Mouse (Mus musculus) embryonic facial prominence, embryonic 11.5 days (tissue): ENCODE measurements at regions not wholly inside any gene's neighbourhood (a gene's known extent, or its start where the extent isn't known, plus 50 kb on each side); places are given as distances from the start of the nearest gene placed in this dataset.
A peak's percentile ranks its signal among the peaks of the same experiment; 100 is the strongest.

ENCODE experiments used
- ATAC-seq: fragments of 200-750 bp; cut with Nextera tagmentation; replicated peaks from 2 replicates; pipeline ENCODE4 v1.8.0; 2017; ENCODE audit warnings: low read depth; ENCODE audit not compliant: insufficient number of reproducible peaks, low FRiP score, low TSS enrichment
- DNase-seq: peaks from one replicate; pipeline ENCODE4 v3.0.0-alpha.2; 2015; ENCODE audit warnings: low spot score
- H3K27ac ChIP-seq: fragments of 300-500 bp; sonication (generic); replicated peaks from 2 replicates; pipeline ENCODE4 v1.5.1; 2014; ENCODE audit warnings: mild to moderate bottlenecking, low read depth, low read length, control low read depth
- H3K27me3 ChIP-seq: fragments of 300-500 bp; sonication (generic); 2 replicates; pipeline ENCODE4 v1.6.1; 2014; ENCODE audit warnings: mild to moderate bottlenecking, low read length, moderate library complexity, mixed read lengths; ENCODE audit not compliant: control insufficient read depth, insufficient read depth
- H3K36me3 ChIP-seq: fragments of 300-500 bp; sonication (generic); replicated peaks from 2 replicates; pipeline ENCODE4 v1.6.1; 2014; ENCODE audit warnings: low read depth, mild to moderate bottlenecking, low read length, moderate library complexity, mixed read lengths; ENCODE audit not compliant: control insufficient read depth, insufficient read depth
- H3K4me1 ChIP-seq: fragments of 300-500 bp; sonication (generic); 2 replicates; pipeline ENCODE4 v1.6.1; 2014; ENCODE audit warnings: low read length, mixed read lengths; ENCODE audit not compliant: control insufficient read depth, insufficient read depth
- H3K4me2 ChIP-seq: fragments of 300-500 bp; sonication (generic); 2 replicates; pipeline ENCODE4 v1.6.1; 2014; ENCODE audit warnings: low read depth, mild to moderate bottlenecking, control low read depth, low read length, moderate library complexity
- H3K4me3 ChIP-seq: fragments of 300-500 bp; sonication (generic); 2 replicates; pipeline ENCODE4 v1.5.1; 2014; ENCODE audit warnings: low read depth, low read length, control low read depth
- H3K9ac ChIP-seq: fragments of 300-500 bp; sonication (generic); replicated peaks from 2 replicates; pipeline ENCODE4 v1.6.1; 2014; ENCODE audit warnings: mild to moderate bottlenecking, control low read depth, low read length
- H3K9me3 ChIP-seq: fragments of 300-500 bp; sonication (generic); replicated peaks from 2 replicates; pipeline ENCODE4 v1.6.1; 2016; ENCODE audit warnings: mild to moderate bottlenecking, low read length, inconsistent platforms, mixed read lengths; ENCODE audit not compliant: control insufficient read depth
- WGBS: fragments of 180-500 bp; shearing (Covaris S2); extraction: QIAGEN DNeasy Blood & Tissue Kit; methylation state at CpG from one replicate; pipeline ENCODE4 v1.1.7; 2014; 5-methylcytosine and 5-hydroxymethylcytosine counted together

- H3K4me3 ChIP-seq = no peak overlapping the region
- no peak for DNase-seq
- no peak for ATAC-seq
- WGBS = 93% methylated on average over 1 of the region's 1 CpGs
- no peak overlapping the region for H3K9ac ChIP-seq
- H3K9me3 ChIP-seq = no peaks in the 10 kb centered on the region
- no peaks in the 10 kb centered on the region for H3K27me3 ChIP-seq
- H3K4me1 ChIP-seq = no peaks in the 10 kb centered on the region
- H3K27ac ChIP-seq = no peak overlapping the region
- no peaks in the 10 kb centered on the region for H3K36me3 ChIP-seq
- no peak overlapping the region for H3K4me2 ChIP-seq
Observed at GRCm38 (mm10) chr5:101441782-101442181, 223.0 kb downstream of the Nkx6-1 start.

- H3K9ac ChIP-seq = no peak overlapping the region
- no peak overlapping the region for H3K27ac ChIP-seq
- ATAC-seq = no peak
- WGBS = 85% methylated on average over 14 of the region's 14 CpGs
- no peak for DNase-seq
- H3K4me1 ChIP-seq = no peaks in the 10 kb centered on the region
- H3K36me3 ChIP-seq = no peaks in the 10 kb centered on the region
- H3K27me3 ChIP-seq = no peaks in the 10 kb centered on the region
- H3K4me3 ChIP-seq = no peak overlapping the region
- H3K9me3 ChIP-seq = no peaks in the 10 kb centered on the region
- no peak overlapping the region for H3K4me2 ChIP-seq
Observed at GRCm38 (mm10) chr5:101437666-101438299, 227.0 kb downstream of the Nkx6-1 start.

- no peaks in the 10 kb centered on the region for H3K27me3 ChIP-seq
- no peaks in the 10 kb centered on the region for H3K4me1 ChIP-seq
- peak overlapping the region; percentile 27; the same call in 1 of the 2 replicates for H3K4me2 ChIP-seq
- DNase-seq = peak; percentile 92
- 17% methylated on average over 13 of the region's 13 CpGs for WGBS
- H3K9me3 ChIP-seq = no peaks in the 10 kb centered on the region
- peak; percentile 90 for ATAC-seq
- H3K27ac ChIP-seq = peak overlapping the region; percentile 17
- H3K4me3 ChIP-seq = 0 out of 2 replicates have a peak overlapping the region, but pooled peaks have one; percentile 3
- no peak overlapping the region for H3K9ac ChIP-seq
- no peaks in the 10 kb centered on the region for H3K36me3 ChIP-seq
Observed at GRCm38 (mm10) chr5:101426067-101426771, 238.6 kb downstream of the Nkx6-1 start.

GRCm38 (mm10) chr5:101384316-101384715 is 280.5 kb downstream of the Nkx6-1 start:
- no peak for DNase-seq
- Histone ChIP-seq H3K4me1 (no peaks in the 10 kb centered on the region), H3K9ac (no peak overlapping the region), H3K9me3 (no peaks in the 10 kb centered on the region), H3K4me2 (no peak overlapping the region), H3K27me3 (no peaks in the 10 kb centered on the region), H3K36me3 (no peaks in the 10 kb centered on the region), H3K4me3 (no peak overlapping the region), H3K27ac (no peak overlapping the region)
- no peak for ATAC-seq
- WGBS = 68% methylated on average over 5 of the region's 5 CpGs

GRCm38 (mm10) chr5:101381361-101381760 is 283.4 kb downstream of the Nkx6-1 start:
- 78% methylated on average over 8 of the region's 8 CpGs for WGBS
- ATAC-seq (no peak), DNase-seq (no peak)
- no peak overlapping the region for H3K4me2 ChIP-seq
- no peaks in the 10 kb centered on the region for H3K4me1 ChIP-seq
- H3K4me3 ChIP-seq = no peak overlapping the region
- H3K27me3 ChIP-seq = no peaks in the 10 kb centered on the region
- H3K9me3 ChIP-seq = no peaks in the 10 kb centered on the region
- H3K27ac ChIP-seq = no peak overlapping the region
- no peaks in the 10 kb centered on the region for H3K36me3 ChIP-seq
- no peak overlapping the region for H3K9ac ChIP-seq

GRCm38 (mm10) chr5:101376657-101377056 is 288.1 kb downstream of the Nkx6-1 start:
- no peak for DNase-seq

GRCm38 (mm10) chr5:101374129-101374528 is 290.7 kb downstream of the Nkx6-1 start:
- H3K36me3 ChIP-seq = no peaks in the 10 kb centered on the region
- 88% methylated on average over 2 of the region's 2 CpGs for WGBS

More at GRCm38 (mm10) chr5:101376657-101377056, 288.1 kb downstream of the Nkx6-1 start:
- Histone ChIP-seq H3K27ac (no peak overlapping the region), H3K4me3 (no peak overlapping the region), H3K9me3 (no peaks in the 10 kb centered on the region), H3K4me2 (no peak overlapping the region), H3K27me3 (no peaks in the 10 kb centered on the region), H3K9ac (no peak overlapping the region), H3K4me1 (no peaks in the 10 kb centered on the region), H3K36me3 (no peaks in the 10 kb centered on the region)
- WGBS = 87% methylated on average over 6 of the region's 6 CpGs
- no peak for ATAC-seq

GRCm38 (mm10) chr5:101372204-101372603 is 292.6 kb downstream of the Nkx6-1 start:
- H3K27ac ChIP-seq = no peak overlapping the region
- 80% methylated on average over 8 of the region's 8 CpGs for WGBS
- ATAC-seq = no peak
- H3K27me3 ChIP-seq = no peaks in the 10 kb centered on the region
- H3K9ac ChIP-seq = no peak overlapping the region
- no peak overlapping the region for H3K4me2 ChIP-seq
- no peaks in the 10 kb centered on the region for H3K9me3 ChIP-seq
- H3K4me3 ChIP-seq = no peak overlapping the region
- H3K4me1 ChIP-seq = no peaks in the 10 kb centered on the region
- DNase-seq = no peak
- H3K36me3 ChIP-seq = no peaks in the 10 kb centered on the region

More at GRCm38 (mm10) chr5:101374129-101374528, 290.7 kb downstream of the Nkx6-1 start:
- no peak overlapping the region for H3K27ac ChIP-seq
- no peak overlapping the region for H3K4me3 ChIP-seq
- H3K4me1 ChIP-seq = no peaks in the 10 kb centered on the region
- H3K9ac ChIP-seq = no peak overlapping the region
- DNase-seq (no peak), ATAC-seq (no peak)
- H3K4me2 ChIP-seq = no peak overlapping the region
- H3K9me3 ChIP-seq = no peaks in the 10 kb centered on the region
- H3K27me3 ChIP-seq = no peaks in the 10 kb centered on the region
